Mouse (Mus musculus) T-cell, adult 2 months (primary cell): ENCODE results near the gene Bahcc1.

ENCODE experiments used
- DNase-seq: peaks from one replicate; pipeline ENCODE4 v3.0.0; 2022; ENCODE audit warnings: low spot score

The Bahcc1 gene

DNA sequence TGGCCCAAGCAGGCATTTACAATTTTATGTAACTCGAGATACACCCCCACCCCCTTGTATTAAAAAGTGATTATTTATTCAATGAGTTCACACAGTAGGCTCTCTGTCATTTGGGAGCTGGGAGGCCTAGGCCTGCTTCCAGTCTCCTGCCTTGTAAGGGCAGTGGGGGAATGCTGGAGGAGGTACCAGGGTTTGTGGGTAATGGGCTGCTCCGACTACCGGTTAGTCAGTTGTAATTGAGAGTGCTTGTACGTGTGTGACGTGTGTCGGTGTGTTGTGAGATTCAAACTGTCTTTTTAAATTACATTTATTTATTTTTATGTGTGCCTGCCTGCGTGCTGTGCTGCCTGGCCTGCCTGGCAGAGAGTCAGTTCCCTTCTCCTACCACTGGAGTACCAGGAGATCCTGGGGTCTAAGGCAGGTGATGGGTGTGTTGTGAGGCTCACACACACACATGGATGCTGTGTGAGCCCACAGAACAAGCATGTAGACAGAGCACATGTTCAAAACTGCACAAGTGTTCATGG lies 3.8 kb upstream of the Bahcc1 start:
- DNase-seq = no peak

DNA sequence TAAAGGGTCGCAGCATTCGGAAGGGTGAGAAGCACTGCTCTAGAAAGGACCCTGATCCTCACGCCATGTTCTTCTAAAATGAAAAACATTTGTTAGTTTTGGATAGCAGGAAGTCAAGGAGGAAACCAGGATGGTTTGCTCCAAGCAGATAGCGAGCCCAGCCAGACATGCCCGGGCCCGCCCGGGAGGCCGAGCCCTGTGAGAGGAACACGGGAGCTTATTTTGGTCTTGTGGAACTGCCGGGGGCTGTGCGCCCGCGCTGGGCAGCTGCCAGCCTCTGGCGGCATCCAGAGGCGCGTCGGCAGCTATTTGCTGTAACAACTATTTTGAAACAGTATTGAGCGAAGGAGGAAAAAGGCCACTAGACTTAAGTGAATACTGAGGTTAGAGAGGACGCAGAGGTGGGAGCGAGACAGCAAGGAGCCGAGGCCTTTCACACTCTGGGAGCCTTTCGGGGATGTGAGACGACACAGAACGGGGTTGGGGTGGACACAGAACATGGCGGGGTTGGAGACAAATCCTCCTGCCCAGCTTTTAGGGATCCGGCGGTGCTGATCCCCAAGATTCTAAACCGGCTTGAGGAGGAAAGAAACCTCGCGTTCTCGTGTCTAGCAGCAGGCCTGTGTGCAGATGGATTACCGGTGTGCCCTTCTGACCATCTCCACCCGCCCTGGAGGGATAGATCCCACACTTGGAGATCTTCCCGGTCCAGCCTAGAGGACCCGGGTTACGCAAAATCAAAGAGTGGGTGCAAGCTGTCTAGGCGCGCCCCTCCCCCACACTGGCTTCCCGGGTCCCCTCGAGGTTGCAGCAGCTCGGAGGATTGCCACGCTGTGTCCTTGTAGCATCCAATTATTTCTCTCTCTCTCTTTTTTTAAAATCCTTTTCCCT lies 2.6 kb upstream of the Bahcc1 start:
- DNase-seq = no peak

DNA sequence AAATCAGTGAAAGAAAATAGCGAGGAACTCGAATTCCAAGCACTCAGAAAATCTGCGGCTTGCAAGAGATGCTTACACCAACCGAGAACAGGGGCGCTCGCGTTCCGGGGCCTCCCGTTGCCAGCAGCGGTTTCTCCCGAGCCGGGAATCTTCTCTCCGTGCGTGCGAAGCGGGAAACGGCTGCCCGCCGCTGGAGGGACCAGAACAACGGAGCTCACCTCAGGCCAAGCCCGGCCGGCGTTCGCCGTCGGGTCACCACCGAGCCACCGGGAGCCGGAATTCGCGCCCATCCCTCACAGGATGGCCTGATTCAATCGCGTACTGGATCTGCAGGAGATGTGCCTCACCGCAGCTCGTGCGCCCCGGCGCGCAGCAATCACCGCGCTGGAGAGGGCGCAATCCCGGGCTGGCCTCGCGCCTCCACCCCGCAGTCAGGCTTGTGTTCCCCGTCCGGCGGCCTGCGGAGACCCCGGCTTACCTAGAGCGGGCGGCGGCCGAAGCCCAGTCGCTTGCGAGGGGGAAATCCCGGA lies 1.8 kb upstream of the Bahcc1 start:
- no peak for DNase-seq

DNA sequence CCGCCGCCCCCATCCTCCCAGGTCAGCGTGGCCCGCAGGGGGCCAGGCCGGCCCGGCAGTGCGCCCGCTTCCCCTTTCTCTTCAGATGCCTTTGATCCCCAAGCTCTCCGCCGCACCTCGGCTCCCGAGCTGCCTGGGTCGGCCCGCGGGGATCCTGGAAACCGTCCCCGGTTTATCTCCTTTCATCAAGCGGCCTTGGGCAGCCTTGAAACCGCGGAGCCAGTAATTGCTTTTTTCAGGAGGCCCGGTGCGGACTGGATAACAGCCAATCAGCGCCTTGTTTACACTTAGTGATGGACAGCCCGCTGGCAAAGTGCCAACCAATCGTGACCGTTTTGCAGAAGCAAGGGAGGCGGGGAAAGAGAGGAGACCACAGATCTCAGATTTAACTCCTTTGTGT lies 1.4 kb upstream of the Bahcc1 start:
- peak; percentile 49 for DNase-seq

DNA sequence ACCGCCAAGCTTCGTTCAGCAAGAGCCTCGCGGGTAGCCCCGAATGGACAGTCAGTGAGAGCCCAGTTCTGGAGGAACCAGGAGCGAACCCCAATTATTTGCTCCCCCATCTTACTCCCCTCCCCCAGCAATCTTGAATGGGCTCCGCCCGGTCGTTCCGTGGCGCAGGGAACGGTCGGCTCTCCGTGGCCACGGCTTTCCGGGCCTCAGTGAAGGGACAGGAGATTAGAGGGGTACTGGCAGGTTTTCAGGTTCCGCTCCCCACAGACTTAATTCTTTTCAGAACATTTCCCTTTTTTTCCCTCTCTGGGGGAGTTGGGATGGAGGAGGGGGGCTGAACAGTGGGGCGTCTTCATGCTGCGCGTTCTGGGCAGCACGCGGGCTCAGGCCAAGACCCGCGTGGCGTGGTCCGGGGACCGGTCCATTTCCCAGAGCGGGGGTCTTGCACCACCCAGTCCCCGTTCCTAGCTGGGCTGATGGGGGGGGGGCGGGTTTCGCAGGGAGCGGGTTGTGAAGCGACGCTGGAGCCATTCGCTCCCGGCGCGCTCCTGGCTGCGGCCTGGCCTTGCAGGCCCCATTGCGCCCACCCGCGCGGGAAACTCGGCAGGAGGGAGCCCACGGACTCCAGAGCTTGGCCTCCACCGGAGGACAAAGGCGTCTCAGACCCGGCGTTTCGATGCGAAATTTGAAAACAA lies 841 bp downstream of the Bahcc1 start:
- DNase-seq = no peak

DNA sequence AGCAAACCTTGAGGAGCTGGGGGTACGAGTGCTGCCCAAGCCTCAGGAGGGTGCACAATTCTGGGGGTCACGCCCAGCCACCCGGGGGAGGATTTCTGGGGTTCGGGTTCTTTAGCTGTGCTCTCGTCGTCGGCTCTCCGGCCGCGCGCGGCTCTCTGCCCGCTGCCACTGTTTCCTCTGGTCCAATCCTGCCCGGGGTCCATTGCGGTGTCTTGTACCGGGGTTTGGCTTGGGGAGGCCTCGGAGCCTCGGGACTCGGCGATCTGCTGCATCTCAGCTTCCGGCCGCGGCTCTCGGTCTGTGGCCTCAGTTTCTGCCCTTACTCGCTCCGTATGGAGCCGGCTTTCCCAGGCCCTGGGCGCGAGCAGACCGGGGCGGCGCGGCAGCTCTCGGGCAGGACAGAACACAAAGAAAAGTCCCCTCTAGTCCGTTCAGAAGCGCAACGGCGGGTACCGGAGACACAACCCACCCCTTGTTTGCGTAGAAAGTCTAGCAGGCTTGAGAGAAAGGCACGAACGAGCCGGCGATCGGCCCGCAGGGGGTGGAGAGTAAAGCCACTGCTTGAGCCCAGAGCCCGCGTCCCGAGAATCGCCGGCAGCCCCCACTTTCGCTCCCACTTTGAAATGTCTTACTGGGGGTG lies 1.5 kb downstream of the Bahcc1 start:
- DNase-seq = no peak

DNA sequence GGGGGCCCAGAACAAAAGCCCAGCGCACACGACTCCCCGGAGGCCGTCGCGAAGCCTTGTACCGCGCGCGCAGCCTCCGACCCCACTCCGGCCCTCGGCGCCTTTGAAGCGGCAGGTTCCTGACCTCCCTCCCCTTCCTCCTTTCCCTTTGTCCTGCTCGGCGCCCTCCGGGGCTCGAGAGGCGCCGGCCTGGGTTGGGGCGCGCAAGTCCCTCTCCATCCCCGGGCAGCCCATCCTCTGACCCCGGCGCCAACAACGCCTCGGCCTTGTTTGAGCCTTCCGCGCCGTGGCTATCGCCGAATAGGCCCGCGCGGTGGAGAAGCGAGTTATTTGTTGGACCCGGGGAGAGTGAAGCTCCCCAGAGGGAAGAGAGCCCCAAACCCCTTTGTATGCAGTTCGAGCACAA lies 2.0 kb downstream of the Bahcc1 start:
- no peak for DNase-seq

DNA sequence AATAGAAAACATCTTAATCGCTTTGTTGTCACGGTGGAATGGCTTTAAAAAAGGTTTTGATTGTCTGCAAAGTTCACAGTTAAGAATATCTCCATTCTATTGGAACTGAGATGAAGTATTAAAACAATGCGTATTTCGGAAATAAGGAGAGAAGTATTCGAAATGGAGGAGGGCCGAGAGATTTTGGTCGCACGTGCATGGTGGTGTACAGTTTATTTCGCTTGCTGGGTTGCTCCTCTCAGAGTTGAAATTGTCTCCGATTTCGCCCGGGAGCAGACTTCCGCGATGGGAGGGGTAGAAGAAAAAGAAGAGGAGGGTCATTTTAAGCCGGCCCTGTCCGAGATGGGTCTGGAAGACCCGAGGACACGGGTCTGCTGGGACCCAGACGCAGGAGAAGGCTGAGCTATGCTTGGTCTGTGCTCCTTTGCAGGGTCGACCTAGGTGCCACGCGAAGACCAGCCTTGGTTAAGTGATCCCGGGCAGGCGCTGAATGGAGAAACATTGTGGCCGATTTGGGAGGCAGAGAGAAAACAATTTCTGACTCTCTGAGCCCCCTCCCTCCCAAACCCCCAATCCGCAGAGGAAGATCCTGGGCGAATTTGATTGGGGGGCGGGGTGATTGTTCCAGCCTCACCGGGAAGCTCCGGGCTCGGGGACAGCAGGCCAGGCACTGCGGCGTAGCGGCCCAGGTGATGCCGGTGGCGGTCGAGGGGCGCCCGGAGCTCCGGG lies 2.8 kb downstream of the Bahcc1 start:
- DNase-seq = no peak

DNA sequence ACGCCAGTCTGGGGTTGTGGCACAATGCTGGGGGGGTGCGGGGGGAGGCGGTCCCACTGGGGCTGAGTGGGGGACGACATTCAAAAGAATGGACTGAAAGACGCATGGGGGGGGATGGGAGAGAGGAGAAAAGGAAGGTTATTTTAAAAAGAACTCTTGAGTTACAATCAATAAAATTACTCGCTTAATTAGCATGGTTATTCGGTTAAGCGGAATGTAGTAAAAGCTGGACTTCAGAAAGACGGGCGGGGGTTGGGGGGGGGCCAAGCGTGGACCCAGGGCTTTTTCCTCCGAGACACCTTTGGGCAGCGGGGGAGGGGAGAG lies 3.3 kb downstream of the Bahcc1 start:
- no peak for DNase-seq

DNA sequence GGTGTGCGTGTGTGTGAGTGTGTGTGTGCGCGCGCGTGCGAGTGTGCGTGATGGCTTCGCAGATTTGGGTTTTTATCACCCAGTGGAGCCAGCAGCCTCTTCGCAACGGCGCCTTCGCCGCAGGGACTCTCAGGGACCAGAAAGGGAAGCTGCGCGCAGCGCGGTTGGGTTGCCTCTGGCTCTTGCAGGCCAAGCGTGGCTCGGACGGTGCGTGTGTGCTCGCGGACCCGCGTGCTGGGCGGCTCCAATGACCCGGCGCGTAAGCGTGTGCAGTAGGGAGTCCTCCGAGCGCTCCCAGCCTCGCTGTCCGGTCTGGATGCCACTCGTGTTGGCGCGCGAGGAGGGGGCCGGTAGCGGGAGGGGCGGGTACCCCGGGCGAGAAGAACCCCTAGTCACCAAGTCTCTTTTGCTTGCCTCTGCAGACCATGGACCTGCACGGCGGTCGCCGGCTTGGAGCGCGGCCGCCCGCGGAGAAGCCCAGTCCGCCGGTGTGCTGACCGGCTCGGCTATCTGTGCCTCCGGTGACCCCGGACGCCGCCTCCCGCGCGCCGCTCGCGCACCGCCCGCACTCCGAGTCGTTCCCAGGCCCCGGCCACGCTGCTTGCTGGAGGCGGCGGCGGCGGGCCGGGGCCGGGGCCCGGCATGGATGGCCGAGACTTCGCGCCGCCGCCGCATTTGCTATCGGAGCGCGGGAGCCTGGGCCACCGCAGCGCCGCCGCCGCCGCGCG lies 3.9 kb downstream of the Bahcc1 start:
- no peak for DNase-seq

DNA sequence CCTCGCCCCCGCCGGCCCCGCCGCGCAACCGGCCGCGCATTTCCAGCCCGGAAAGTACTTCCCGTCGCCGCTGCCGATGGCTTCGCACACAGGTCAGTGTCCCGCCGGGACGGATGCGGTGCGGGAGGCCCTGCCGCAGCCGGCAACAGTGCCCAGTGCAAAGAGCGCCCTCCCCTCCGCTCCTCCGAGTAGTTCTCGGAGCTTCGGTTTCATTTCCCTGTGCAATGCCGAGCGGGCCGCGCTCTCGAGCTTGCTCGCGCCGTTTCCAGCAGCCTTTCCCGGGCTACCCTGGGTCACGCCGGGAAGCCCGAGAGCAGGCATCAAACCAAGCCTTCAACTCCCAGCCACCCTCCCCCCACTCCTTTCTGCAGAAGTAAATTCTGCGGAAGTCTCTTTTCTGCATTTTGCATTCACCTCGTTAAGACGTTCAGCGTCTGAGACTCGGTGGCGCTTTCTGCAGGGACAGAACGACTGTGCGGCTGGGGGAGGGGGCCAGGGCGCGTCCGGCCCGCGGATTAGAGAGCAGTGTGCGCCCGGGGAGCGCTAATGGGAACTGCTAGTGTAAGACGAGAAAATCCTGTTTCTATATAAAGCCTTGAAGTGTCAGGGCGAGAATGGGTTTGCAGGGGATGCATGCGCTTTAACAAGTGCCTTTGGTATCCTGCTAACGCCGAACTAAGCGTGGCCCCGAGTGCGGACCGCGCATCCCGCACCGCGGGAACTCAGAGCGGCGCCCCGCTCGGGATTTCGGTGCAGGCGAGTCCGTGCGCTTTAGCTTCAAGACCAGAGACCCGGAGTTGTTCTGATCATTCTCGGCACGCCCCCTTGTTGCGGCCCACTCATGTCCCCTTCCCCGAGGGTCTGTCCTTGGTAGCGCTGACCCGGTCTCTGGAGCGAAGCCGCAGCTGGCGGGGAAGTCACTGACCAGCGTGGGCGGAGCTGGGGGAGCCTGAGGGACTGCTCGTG lies 4.7 kb downstream of the Bahcc1 start:
- DNase-seq = no peak

DNA sequence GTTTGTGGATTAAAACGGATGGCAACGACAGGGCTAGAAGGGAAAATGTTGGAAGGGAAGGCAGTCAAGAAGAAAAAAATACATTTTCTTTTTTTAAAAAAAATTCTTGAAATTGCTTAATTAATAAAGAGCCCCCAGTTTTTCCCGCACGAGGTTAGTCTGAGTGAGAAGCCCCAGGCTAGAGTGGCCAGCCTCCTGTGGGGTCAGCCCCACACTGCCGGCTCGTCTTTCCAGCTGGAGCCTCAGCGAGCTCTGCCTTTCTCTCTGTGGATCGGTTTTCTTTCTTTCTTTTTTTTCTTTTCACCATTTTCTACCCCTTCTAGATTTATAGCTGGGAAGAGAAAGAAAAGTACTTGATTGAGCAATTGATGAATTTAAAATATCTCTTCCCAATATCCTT lies 5.6 kb downstream of the Bahcc1 start:
- no peak for DNase-seq

DNA sequence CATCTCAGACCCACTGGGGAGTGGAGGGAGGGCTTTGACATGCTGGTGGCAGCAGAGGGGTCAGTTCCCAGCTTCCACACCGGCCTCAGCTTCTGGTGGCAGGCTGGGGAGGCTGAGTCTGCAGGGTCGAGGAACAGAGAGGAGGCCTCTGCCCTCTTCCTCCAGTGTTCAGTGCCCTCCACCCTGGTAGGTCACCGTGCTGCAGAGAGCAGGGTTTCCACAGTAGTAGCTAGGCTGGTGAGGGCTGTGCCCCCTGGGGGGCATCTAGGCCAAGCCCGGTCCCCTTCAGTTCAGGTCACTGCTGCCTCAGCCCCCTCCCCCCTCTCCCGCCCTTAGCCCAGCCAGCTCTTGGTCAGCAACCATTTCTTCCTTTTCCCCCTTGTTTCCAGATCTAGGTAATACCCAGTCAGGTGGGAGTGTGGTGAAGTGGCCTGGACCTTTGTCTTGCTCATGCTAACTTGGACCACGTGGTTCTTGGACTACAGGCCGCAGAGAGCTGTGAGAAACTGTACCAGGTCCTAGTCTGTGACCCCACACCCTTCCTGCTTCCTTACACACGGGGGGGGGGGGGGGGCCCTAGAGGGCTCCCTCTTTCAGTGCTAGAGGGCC lies 6.1 kb downstream of the Bahcc1 start:
- DNase-seq = no peak

DNA sequence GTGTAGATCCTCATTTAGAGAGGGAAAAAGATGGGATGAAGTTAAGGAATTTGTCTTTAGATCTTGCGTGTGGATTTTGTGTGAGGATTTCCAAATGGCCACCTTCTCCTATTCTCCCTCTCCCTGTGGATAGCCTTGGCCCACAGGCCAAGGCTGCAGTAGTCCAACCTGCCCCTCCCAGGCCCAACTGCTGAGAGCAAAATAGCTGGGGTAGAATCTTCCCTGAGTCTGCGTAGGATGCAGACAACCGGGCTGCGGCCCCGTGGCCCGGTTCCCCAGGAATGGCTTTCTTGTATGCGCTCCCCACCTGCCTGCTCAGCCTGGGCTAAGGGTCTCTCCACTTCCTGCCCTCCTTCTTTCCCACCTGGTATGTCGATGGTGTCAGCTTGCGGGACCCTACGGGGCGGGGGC lies 6.8 kb downstream of the Bahcc1 start:
- no peak for DNase-seq

DNA sequence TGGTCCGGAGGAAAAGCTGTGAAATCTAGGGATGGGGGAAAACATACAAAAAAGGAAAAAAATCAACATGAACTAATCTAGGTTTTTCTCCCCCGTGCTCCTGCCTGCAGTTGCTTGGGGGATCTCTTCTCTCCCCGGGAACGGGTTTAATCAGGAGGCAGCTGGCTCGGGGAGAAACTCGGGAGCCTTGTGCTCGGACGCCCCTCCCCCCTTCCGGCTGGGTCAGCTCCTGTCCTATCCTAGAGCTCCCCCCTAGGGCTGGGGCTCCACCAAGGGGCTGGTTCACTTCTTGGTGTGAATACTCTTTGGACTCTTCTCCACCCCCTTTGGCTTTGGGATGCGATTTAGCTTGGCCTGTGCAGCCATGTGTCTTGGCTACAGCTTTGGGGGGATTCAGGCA lies 7.5 kb downstream of the Bahcc1 start:
- no peak for DNase-seq

DNA sequence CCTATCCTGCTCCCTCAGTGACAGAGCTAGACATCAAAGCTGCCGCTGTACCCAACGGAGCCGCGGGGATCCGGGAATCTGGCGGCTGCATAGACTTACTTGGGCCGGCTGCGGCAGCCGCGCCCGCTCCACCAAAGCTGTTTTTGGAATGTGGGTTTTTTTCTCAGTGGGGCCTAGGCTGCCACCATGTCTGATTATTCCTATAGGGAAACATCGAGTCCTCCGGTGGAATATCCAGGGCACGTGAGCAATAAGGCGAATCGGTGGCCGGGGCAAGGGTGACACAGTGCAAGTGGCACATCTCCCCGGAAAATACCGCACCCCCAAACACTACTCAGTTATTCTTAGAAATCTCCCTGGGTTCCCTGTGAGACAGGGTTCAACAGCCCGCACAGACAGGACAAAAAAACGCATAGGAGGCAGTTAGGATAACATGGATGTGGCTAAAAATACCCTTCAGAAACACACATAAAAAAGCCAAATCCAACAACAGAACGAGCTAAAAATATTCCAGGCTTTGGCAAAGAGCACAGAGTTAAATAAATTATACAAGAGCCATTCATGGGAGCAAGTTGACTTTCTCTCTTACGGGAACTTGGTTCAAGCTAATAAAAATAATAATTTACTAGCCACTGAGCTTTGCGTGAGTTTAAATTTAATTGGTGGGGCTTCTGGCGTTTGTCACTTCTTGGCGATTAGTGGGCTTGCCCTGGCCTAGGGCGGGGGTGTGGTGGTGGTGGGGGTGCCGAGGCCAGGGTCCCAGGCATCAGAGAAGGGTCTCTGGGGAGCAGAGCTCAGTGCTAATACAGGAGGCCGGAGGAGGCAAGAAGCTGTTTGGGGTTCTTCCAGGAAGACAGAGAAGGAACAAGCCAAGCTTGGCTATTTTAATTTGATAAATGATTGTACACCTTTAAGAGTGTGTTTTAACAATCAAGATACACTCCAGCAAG lies 8.5 kb downstream of the Bahcc1 start:
- DNase-seq = no peak

DNA sequence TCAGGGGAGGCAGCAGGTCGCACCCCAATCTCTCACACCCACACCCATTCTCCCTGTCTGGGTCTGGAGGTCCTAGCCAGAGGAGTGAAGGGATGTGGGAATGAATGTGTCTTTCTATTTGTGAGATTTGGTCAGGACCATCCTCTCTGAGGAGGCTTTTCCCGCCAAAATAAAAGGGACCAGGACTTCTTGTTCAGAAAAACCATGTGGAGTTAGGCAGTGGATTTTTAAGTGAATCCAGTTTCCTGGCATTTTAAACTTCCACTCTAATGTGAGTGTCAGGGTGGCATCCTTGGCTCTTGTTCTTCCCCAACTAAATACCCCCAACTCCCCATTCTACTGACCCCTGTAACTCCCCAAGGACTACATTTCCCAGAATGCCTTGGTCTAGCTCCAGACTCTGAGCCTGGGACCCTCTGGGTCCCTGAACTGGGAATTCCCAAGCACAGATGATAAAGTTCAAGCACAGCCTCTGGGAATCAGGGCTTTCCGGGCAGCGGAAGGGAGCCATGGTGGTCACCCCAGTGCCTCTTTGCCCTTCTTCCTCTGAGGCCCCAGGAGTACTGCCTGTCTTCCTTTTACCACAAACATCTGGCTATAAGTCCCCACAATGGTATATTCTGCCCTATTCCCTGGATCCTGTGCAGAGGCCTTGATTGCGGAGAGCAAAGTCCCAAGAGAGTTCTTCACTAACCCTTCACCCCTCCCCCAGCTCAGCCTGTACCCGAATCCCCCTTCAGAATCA lies 9.4 kb downstream of the Bahcc1 start:
- no peak for DNase-seq
